Mouse (Mus musculus): Measurements from ENCODE around the gene Lrp10.

DNA sequence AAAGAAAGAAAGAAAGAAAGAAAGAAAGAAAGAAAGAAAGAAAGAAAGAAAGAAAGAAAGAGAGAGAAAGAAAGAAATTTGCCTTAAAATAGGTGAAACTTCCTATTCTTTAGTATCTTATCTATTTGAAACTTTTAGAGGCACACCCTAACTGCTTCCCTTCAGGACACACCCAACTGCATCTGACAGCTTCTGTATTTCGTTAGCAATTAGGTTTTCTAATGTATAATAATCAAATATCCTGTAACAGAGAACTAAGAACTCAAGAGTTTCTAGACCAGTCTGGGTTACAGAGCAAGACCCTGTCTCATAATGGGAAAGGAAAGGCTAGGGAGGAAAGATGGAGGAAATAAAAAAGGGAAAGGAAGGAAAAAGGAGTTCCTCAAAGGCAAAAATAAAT lies 39.3 kb upstream of the Lrp10 start:
- TF ChIP-seq POLR2A (IDR thresholded peaks at IDR 0.05; ENCODE audit: insufficient read length, low read depth) (no peak), POLR2AphosphoS2 (IDR thresholded peaks at IDR 0.05; ENCODE audit: insufficient read length, low read depth) (no peak), MAX (IDR thresholded peaks at IDR 0.05; ENCODE audit: low read depth) (no peak), E2F4 (IDR thresholded peaks at IDR 0.05; ENCODE audit: insufficient read depth) (no peak), USF1 (IDR thresholded peaks at IDR 0.05; ENCODE audit: low read depth) (no peak), TCF3 (IDR thresholded peaks at IDR 0.05; ENCODE audit: insufficient read length, low read depth) (no peak), SRF (IDR thresholded peaks at IDR 0.05; ENCODE audit: control insufficient read depth, insufficient read length, low read depth) (no peak)

All from myocyte (in vitro differentiated cells).